Mouse (Mus musculus): ENCODE data around the gene Rd3l.
A peak's percentile ranks its signal among the peaks of the same experiment; 100 is the strongest.

Gene Rd3l

DNA sequence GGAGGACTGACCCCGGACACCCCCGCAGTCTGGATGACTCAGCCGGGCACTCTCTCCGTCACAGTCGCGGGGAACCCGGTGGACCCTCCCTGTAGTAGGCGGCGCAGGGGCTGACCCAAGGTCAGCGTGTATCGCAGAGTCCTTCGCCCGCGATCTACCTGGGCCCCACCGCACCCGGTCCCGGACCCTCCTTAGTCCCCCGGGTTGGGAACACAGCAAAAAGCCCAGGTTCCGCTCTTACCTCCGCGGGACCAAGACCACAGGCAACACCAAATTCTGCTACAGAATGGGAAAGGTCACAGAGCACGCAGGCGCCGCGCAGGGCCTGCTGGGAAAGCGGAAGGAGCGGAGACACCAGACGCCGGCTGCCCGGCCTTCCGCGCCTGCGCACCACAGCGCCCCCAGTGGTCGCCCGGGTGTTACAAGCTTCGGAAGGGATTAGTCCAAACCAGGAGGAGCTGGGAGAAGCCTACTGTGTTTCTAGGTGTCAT is 14.4 kb downstream of the Rd3l start, which contains the start of gene Atp5mpl:
Atp5mpl (minus strand) TSS at position 295 of the 491 bp plus-strand sequence.
- DNase-seq (ENCODE audit: inconsistent age in 2 of 2, low spot score in 1 of 2): peak; percentile 95 to 99

DNA sequence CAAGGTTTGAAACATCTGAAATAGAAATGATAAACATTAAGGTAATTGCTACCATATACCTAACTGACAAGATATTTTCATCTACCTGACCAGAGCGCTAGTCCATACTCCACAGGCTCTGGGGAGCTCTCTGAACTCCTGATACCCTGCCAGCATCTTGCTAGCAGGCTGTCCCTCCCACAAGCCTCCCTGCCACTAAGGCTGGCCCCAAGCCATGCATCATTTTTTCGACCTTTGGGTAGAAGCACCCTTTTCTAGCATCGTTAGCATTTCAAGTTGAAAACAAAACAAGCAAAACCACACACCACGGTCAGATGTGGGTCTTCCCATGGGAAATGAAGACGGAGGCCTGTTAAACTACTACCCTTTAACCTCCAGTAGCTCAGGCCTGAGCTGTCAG is 17.8 kb downstream of the Rd3l start:
- DNase-seq (ENCODE audit: inconsistent age in 2 of 2, low spot score in 1 of 2): no peak

DNA sequence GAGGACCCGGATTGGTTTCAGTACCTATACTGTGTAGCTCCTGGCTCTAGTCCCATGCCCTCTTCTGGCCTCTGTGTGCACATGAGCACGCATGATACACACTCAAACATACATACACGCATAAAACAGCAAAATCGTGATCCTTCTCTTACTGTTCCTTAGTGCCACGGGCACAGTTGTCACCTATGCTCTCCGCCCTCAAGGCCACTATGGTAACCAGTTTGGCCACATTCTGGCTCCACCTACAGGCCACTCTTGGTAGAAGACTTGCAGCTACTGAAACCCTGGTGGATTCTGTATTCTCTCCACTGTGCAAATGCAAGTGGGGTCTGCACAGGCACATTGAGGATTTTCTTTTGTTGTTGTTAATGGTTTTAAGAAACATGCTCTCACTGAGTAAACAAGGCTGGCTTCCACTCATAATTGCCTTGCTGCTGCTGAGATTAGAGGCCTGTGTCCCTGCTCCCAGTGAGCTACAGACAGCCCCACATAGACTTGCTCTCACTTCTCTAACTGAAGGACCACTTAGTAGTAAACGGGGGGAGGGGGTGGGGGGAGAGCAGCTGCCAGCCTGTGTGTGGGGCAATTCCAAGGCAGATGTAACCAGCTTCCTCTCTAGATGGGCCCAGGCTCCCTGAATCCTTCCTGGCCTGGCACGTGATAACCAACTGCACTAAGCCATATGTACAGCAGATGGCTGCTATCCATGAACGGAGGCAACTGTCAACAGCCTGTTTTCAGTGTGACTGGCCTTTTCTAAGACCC is 22.8 kb downstream of the Rd3l start:
- DNase-seq (ENCODE audit: inconsistent age in 2 of 2, low spot score in 1 of 2): peak; percentile 68 to 91

DNA sequence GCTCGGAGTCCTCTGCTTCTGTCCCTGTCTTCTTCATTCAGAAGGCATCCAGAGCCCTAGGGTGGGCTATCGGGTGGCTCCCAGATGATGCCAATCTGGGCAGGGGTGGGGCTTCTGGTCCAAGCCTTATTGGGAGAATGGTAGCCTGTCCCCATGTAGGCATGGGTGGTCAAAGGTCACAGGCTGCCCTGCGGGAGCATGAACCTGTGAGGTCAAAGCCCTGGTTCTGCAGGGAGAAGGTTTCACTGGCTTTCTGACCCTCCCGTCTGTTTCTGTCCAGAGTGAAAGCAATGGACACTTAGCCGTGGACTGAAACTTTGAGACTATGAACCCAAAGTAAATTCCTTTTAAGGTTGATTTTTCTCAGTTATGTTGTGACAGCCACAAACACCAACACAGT is 24.9 kb downstream of the Rd3l start:
- no peak for DNase-seq (ENCODE audit: inconsistent age in 2 of 2, low spot score in 1 of 2)

DNA sequence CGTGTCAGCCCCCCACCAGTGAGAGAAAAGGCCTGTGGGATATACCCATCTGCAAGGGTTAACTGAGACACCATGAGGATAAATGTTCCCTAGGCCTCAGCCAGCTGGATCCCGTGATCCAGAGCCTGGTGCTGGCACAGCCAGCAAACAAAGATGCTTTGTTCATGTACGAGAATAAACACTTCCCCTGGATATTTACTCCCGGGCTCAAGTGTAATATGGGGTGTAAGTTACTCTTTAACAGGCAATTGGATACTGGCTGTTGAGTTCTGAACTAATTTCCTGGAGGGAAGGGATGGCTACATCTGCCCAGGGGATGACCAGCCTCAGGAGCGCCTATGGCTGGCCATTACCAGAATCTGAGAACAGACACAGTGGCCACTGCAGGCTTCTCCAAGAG is 29.4 kb downstream of the Rd3l start:
- no peak for DNase-seq (ENCODE audit: inconsistent age in 2 of 2, low spot score in 1 of 2)

DNA sequence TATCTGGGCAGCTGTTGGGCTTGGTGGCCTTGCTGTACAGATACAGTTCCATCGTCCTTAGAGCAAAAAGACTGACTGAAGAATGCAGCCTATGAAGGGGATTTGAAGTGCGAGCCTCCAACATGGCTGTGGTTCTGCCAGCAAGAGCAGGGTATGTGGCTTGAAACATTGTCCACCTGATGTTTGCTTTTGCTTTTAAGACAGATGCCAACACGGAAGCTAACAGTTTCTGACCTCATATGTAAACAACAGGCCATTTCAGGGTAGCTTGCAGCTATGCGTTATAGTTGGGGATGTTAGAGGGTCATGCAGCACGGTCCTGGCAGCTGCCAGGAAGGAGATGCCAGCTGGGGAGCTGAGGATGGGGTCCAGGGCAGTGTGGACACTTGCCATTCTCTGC is 30.6 kb downstream of the Rd3l start:
- DNase-seq (ENCODE audit: inconsistent age in 2 of 2, low spot score in 1 of 2): no peak

DNA sequence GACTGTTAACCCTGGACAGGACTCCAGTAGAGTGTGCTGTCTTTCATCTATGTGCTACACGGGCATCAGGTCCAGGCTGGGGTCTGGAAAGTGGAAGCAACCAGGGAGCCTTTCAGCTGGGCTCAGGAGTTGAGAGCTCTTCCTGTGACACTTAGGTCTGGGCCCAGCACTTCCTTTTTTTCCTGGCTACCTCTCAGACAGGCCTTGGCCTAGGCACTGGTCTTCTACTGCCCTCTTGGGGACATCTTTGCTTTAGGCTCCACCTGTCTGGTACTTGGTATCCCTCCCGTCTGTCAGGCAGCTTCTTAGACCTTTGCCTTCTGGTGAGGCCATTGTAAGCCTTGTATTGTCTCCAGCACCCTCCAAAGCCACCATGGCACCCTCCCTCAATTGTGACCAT is 34.4 kb downstream of the Rd3l start:
- peak; percentile 68 to 88 for DNase-seq (ENCODE audit: inconsistent age in 2 of 2, low spot score in 1 of 2)

DNA sequence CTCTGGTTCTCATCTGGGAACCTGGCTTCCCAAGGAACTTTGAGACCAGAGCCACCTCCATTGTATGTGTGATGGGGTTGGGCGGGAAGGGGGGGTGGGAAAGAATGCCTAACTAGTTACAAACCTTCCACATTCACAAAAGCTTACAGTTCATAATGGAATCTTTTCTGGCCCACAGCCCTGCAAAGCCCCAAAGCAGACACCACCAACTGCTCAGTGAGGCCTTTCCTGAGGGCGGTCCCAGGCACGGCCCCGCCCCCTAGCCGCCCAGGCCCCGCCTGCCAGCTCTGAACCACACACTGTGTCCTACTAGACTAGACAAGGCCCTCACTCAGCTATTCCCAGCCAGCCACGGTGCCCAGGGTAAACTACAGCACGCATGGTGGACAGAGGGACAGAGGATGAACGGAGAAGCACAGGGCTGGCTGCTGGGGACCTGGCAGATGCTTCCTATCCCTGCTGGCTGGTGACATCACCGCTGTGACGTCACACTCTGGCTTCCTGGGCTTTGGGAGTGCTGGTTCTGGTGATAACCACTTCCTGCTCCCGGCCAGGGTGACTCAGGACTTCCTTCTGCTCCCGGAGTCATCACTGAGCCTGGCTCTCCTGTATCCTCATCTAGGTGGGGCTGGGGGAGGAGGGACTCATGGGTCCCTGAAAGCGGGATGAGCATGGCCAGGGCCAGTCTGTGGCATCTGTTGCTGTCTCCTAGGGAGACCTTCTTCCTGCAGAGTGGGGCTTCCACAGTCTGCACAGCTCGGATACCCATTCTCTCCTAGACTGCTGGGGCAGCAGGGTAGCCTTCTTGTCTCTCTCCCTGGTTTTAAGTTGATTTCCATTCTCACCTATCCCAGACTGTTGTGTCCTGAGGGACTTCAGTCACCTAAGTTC is 35.1 kb downstream of the Rd3l start:
- peak in 1 of 2 experiments; percentile 50 for DNase-seq (ENCODE audit: inconsistent age in 2 of 2, low spot score in 1 of 2)

DNA sequence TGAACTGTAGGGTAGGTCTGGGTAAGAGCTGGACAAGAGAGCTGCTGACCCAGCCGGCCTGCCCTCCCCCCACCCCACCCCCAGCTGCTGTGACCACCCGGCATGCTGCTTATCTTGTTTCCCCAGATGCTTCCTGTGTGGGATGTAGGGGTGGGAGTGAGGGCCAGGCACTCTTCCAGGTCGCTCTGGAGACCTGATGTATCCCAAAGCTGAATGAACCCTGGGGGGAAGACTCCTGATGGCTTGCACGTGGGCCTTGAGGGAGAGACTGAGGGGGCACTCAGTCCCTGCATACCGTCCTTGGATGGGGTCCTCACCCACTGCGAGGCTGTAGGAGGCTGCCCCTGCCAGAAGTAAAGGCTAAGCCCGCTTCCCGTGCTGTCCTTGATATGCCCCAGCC is 36.0 kb downstream of the Rd3l start:
- DNase-seq (ENCODE audit: inconsistent age in 2 of 2, low spot score in 1 of 2): peak; percentile 44 to 74

DNA sequence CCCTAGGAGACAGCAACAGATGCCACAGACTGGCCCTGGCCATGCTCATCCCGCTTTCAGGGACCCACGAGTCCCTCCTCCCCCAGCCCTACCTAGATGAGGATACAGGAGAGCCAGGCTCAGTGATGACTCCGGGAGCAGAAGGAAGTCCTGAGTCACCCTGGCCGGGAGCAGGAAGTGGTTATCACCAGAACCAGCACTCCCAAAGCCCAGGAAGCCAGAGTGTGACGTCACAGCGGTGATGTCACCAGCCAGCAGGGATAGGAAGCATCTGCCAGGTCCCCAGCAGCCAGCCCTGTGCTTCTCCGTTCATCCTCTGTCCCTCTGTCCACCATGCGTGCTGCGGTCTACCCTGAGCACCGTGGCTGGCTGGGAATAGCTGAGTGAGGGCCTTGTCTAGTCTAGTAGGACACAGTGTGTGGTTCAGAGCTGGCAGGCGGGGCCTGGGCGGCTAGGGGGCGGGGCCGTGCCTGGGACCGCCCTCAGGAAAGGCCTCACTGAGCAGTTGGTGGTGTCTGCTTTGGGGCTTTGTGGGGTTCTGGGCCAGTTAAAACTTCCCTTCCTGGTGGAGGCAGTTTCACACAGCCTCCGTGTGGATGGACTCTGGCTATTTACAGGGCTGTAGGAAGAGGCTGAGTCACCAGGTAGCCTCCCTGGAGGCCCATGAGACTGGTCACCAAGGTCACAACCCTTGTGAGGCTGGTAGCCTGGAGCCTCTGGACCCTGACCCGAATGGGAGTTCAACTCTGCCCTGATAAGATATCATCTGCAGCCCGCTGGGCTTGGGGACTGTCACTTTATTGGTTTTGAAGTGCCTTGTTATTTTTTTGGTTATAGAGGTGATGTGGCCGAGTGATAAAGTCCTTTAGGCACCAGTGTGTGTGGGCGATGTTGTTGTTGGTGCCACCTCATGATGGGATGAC is 36.8 kb downstream of the Rd3l start:
- DNase-seq (ENCODE audit: inconsistent age in 2 of 2, low spot score in 1 of 2): peak; percentile 44 to 80

DNA sequence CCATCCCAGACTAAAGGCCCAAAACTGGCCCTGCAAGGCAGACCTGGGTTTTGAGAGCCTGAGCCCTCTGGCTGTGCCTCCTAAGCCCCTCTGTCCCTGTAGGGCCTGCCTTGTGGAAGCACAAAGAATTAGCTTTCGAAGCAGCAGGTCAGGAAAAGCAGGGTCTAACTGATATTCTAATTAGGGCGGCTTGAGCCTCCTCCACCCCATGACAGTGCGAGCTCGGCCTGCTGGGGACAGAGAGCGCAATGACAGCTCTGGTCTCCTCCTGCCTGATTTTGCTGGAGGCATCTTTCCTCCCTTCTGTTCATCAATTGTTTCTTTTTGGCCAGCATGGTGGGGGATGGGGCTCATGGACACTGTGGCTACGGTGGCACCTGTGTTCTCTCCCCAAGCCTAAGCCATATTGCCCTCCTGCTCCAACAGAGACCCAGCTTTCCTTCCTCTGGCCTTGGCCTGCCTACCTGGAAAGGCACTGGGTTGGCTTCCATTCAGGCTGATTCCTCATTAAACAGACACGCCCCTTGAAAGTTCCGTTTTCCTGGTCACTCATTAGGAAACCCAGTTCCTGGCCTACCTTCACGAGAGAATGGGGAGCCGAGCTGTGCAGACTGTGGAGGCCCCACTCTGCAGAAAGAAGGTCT is 37.6 kb downstream of the Rd3l start:
- DNase-seq (ENCODE audit: inconsistent age in 2 of 2, low spot score in 1 of 2): peak in 1 of 2 experiments; percentile 37

DNA sequence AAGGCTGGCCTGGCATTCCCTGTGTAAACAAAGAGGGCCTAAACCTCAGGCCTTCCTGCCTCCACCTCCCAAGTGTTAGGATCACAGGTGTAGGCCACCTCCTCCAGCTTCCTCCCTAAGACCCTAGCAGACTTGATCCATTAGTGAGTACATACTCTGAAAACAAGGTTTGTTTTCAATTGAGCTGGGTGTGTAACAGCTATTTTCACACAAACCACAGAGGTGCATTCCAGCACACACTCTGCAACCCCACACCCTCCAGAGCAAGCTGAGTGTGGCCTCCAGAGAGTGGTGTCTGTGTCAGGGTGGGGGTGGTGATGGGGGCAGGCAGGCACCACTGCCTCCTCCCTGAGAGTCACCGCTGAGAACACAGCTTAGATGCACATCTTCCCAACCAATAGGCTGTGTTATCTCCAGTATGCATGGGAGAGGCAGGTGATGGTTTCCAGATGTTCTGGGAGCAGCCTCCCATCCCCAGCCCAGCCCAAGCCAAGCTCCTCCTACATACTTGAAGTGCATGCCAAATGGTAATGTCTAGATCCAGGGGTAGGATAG is 42.4 kb downstream of the Rd3l start:
- DNase-seq (ENCODE audit: inconsistent age in 2 of 2, low spot score in 1 of 2): no peak

DNA sequence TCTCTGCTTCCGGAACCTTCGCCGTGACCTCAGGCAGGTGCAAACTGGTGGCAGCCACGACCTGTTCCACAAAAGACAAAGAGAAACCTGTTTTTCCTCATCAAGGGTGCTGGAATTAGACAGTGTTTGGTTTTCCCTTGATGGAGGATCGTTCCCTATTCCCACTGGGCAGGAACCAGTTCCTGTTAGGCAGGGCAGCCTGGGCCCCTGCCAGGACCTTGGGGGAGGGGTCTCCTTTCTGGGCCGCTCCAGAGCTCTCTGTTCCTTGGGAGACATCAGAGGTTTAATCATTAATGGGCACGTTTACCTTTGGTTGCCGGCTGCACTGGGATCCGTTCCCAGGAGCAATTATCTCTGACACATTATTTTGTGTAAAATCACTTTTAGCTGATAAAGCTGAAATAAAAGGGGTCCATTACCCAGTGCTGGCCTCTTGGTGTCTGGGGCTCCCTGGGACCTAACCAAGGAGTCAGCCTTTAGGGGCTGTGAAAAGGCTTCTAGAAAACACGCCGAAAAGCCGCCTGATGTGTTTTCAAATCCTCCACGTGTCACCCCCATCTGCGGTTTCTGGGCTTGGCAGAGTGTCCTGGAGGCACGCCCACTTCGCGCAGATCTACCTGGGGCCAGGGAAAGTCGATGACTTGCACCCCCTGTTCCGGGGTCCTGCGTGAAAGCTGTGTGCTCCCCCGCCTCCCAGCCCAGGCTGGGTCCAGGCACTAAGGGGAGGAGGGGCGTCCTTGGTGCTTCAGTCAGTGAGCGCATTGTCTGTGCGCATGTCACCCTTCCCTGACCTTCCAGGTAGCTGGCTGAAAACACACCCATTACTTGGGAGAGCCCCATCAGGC is 44.2 kb downstream of the Rd3l start:
- peak in 1 of 2 experiments; percentile 48 for DNase-seq (ENCODE audit: inconsistent age in 2 of 2, low spot score in 1 of 2)

DNA sequence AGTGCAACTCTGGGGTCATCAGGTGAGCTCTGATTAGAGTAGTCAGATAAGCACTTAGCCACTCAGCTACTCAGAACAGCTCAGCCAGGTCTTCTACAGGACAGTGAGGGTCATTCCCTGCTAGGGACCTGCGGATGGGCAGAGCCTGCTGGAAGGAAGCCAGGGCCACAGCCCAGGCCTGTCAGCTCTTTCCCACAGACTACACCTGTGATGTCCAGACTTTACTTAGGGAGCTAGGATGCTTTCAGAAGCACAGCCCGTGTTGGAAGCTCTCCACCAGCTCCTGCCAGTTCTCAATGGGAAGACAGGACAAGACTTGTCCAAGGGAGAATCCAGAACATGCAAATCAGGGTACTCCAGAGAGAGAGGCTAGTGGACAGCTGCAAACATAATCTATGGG is 47.1 kb downstream of the Rd3l start:
- DNase-seq (ENCODE audit: inconsistent age in 2 of 2, low spot score in 1 of 2): no peak

DNA sequence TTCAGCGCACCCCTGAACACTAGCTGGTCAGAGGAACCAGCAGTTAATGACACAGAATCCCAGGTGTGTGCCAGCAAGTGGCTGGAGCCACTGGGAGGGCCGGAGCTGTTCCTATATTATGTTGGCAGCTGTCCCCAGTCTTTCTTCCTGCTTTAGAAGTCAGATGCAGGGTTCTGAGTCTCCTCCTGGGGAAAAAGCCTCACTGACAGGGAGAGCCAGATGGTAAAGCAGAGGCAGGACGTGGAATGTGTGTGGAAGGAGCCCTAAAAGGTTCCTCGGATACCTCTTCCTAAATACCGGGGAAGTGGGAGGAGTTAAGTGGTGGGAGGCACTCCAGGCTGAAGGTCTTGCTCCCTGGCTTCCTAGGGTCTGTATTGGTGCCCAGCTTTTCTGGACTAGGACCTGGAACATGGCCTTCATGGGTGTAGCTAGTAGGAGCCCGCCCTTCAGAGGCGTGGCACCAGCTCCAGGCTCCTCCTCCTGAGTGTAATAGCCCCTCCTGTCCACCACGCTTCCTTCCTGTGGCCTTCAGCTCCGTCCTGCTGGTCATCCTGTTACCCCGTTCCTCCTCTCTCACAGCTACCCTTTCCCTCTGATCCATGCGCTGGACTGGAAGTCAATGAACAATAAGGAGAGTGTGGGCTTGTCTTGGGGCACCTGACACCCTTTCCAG is 47.9 kb downstream of the Rd3l start:
- DNase-seq (ENCODE audit: inconsistent age in 2 of 2, low spot score in 1 of 2): peak; percentile 53 to 80

DNA sequence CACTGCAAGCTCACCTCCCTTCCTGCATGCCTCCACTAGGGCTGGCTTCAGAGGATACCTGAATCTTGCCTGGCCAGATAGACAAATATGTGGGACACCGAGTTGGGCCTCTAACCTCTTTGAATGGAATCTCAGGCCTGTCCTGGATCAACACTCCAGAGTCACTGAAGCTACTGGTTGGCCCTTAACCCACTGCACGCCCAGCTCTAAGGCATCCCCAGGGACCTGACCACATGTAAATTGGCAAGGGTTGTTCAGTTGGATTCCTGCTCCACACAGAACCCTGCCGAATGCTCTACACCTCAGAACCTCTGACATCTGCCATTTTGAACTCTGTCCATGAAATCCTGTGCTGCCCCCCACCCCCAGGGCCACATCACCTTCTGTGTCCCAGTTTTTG is 48.6 kb downstream of the Rd3l start:
- DNase-seq (ENCODE audit: inconsistent age in 2 of 2, low spot score in 1 of 2): no peak

DNA sequence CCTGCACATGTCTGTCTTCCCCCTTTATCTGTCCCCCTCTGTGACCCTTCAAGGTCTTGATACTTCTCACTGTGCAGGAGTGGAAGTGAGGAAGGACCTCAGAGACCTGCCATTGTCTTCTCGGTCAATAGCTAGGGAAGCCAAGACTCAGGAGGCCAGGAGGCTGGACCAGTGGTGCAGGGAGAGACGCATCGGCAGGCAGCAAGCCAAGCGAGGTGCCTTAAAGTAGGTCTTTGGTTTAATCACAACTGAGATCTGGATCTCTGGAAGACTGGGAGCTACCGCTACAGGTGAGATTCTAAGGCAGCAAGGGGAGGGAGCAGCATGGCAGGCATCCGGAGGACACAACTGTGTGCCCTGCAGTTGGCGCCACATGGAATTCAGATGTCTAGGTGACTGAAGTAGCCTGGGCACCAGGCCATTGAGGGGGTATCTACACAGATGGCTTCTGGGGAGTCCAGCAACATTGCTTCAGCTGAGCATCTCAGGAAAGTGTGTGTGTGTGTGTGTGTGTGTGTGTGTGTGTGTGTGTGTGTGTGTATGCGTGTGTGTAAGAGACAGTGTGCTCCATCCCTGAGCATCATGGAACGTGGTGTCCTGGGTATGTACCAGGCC is 49.6 kb downstream of the Rd3l start:
- DNase-seq (ENCODE audit: inconsistent age in 2 of 2, low spot score in 1 of 2): no peak
